Mouse (Mus musculus) kidney, adult 2 months (tissue): ENCODE measurements around the gene H3f3b. TPM values are rescaled to one million over a fixed set of nuclear protein-coding genes. Genes with fewer than 3 reads are reported as not detected.
"Not testable (repeated sequence)": the region's sequence is repeated elsewhere in the genome, so short reads cannot be mapped to it uniquely, and the experiment has no call there.

Experiments
- DNase-seq: peaks from one replicate; pipeline ENCODE4 v3.0.0; 2021
- H3K27ac ChIP-seq: fragments of 200-500 bp; 2 replicates; pipeline ENCODE4 v1.5.1; 2012; ENCODE audit warnings: low read depth, low read length, control low read depth, inconsistent platforms; ENCODE audit not compliant: insufficient read depth
- H3K27me3 ChIP-seq: fragments of 200-500 bp; replicated peaks from 2 replicates; pipeline ENCODE4 v1.6.1; 2012; ENCODE audit warnings: mild to moderate bottlenecking, moderate library complexity, low read length, inconsistent platforms; ENCODE audit not compliant: control insufficient read depth, insufficient read depth
- H3K36me3 ChIP-seq: fragments of 200-500 bp; 2 replicates; pipeline ENCODE4 v1.6.1; 2012; ENCODE audit warnings: mild to moderate bottlenecking, moderate library complexity, low read length, inconsistent platforms; ENCODE audit not compliant: control insufficient read depth, insufficient read depth
- H3K4me1 ChIP-seq: fragments of 200-500 bp; 2 replicates; pipeline ENCODE4 v1.6.1; 2011; ENCODE audit warnings: low read length; ENCODE audit not compliant: control insufficient read depth, insufficient read depth
- H3K4me3 ChIP-seq: fragments of 200-500 bp; 2 replicates; pipeline ENCODE4 v1.5.1; 2011; ENCODE audit warnings: mild to moderate bottlenecking, low read depth, low read length, control low read depth; ENCODE audit not compliant: insufficient read depth
- CTCF ChIP-seq: fragments of 200-500 bp; conservative IDR thresholded peaks from 2 replicates; pipeline ENCODE4 v1.5.1; 2011; ENCODE audit warnings: low read depth, mild to moderate bottlenecking, control low read depth, low read length, moderate library complexity, mixed read lengths; ENCODE audit not compliant: insufficient read depth, insufficient read length
- POLR2A ChIP-seq: fragments of 200-500 bp; IDR thresholded peaks from one replicate; pipeline ENCODE4 v1.6.1; 2011; ENCODE audit warnings: low read depth, low read length, control low read depth
- WGBS: fragments of 180-500 bp; shearing (Covaris S2); methylation state at CpG from one replicate; pipeline ENCODE4 v1.1.7; 2018; 5-methylcytosine and 5-hydroxymethylcytosine counted together
- polyA plus RNA-seq: library from polyadenylated mRNA; depleted of rRNA; stranded (reverse); fragments of >200 nt; gene quantifications from 2 replicates; pipeline ENCODE4 v1.2.3, GENCODE M21; 2012

Gene H3f3b
- polyA plus RNA-seq, 1 experiment = 150 TPM

GRCm38 (mm10) chr11:116025056-116025845, 2.5 kb downstream of the H3f3b start:
- H3K27me3 ChIP-seq = no peaks in the 10 kb centered on the region
- H3K4me1 ChIP-seq = no peaks in the 10 kb centered on the region; the same call in 1 of the 2 replicates
- TF ChIP-seq CTCF (no peak), POLR2A (no peak)
- H3K27ac ChIP-seq = no peak overlapping the region
- 94% methylated on average over 3 of the region's 3 CpGs for WGBS
- H3K36me3 ChIP-seq = peaks cover 5% of the 10 kb centered on the region; the same call in 1 of the 2 replicates
- DNase-seq = no peak
- H3K4me3 ChIP-seq = no peak overlapping the region

GRCm38 (mm10) chr11:116024356-116024808, 3.4 kb downstream of the H3f3b start:
- Histone ChIP-seq H3K27ac (peak overlapping the region; percentile 92), H3K27me3 (no peaks in the 10 kb centered on the region), H3K36me3 (peaks cover 5% of the 10 kb centered on the region; the same call in 1 of the 2 replicates), H3K4me1 (no peaks in the 10 kb centered on the region; the same call in 1 of the 2 replicates), H3K4me3 (peak overlapping the region; percentile 73)
- under 1% methylated on average over 37 of the region's 37 CpGs for whole genome bisulfite sequencing
- DNase-seq = peak; percentile 99
- peak; percentile 100 for TF ChIP-seq POLR2A
- TF ChIP-seq CTCF = no peak

GRCm38 (mm10) chr11:116023771-116024355, 3.9 kb downstream of the H3f3b start:
- Histone ChIP-seq H3K27me3 (no peaks in the 10 kb centered on the region), H3K36me3 (peaks cover 5% of the 10 kb centered on the region; the same call in 1 of the 2 replicates), H3K27ac (peak overlapping the region; percentile 92), H3K4me3 (peak overlapping the region; percentile 73), H3K4me1 (no peaks in the 10 kb centered on the region)
- TF ChIP-seq POLR2A (no peak), CTCF (peak; percentile 57)
- under 1% methylated on average over 57 of the region's 57 CpGs for WGBS
- peak; percentile 81 for DNase-seq

GRCm38 (mm10) chr11:116023074-116023770, 4.5 kb downstream of the H3f3b start:
- H3K27ac ChIP-seq, H3K36me3 ChIP-seq, H3K4me1 ChIP-seq, H3K27me3 ChIP-seq, DNase-seq: not testable (repeated sequence)
- under 1% methylated on average over 18 of the region's 18 CpGs for WGBS
- H3K4me3 ChIP-seq = peak overlapping the region; percentile 73

- Histone ChIP-seq H3K36me3 (peaks cover 5% of the 10 kb centered on the region; the same call in 1 of the 2 replicates), H3K27me3 (no peaks in the 10 kb centered on the region), H3K4me1 (no peaks in the 10 kb centered on the region), H3K4me3 (no peak overlapping the region), H3K27ac (no peak overlapping the region)
- no peak for DNase-seq
- TF ChIP-seq POLR2A (no peak), CTCF (no peak)
- WGBS = 11% methylated on average over 4 of the region's 4 CpGs
These were observed 5.4 kb downstream of the H3f3b start for GRCm38 (mm10) chr11:116022256-116022780.

GRCm38 (mm10) chr11:116021328-116022220, 6.2 kb downstream of the H3f3b start:
- Histone ChIP-seq H3K4me1 (no peaks in the 10 kb centered on the region), H3K27ac (no peak overlapping the region), H3K27me3 (no peaks in the 10 kb centered on the region), H3K36me3 (peaks cover 5% of the 10 kb centered on the region; the same call in 1 of the 2 replicates), H3K4me3 (no peak overlapping the region)
- DNase-seq = no peak
- WGBS = 49% methylated on average over 6 of the region's 6 CpGs
- TF ChIP-seq POLR2A = no peak
- no peak for TF ChIP-seq CTCF
